Mouse (Mus musculus) ES-Bruce4 (cell line): ENCODE data around the gene Ccm2l.

Experiments
- CTCF ChIP-seq: IDR thresholded peaks from one replicate; pipeline ENCODE4 v1.8.1; 2011; ENCODE audit warnings: low read depth, low read length
- EP300 ChIP-seq: IDR thresholded peaks from 2 replicates; pipeline ENCODE4 v1.6.1; 2011; ENCODE audit warnings: low read depth, low read length; ENCODE audit not compliant: insufficient read depth
- POLR2A ChIP-seq: IDR thresholded peaks from one replicate; pipeline ENCODE4 v1.8.1; 2011; ENCODE audit warnings: low read length; ENCODE audit not compliant: insufficient read depth

GRCm38 (mm10) chr2:153064190-153064970 is 1.4 kb upstream of the Ccm2l start:
- no peak for TF ChIP-seq POLR2A
- TF ChIP-seq EP300: no peak
- TF ChIP-seq CTCF: no peak
